ENCODE assay signal across 10 mouse cellular contexts in genomic region chr5:145115736-145116135, GRCm38 (mm10). TPM values are rescaled to one million over a fixed set of nuclear protein-coding genes. Genes with fewer than 3 reads are reported as not detected.
DNase-seq lines count a peak whose midpoint lies in the region; ATAC-seq and TF ChIP-seq lines count a peak whose summit lies in the region.
"Had no signal": no experiment of that assay in that cellular context is flagged by ENCODE, and none has a peak within 500 bp of the region (broad histone marks: within the 10 kb centered on the region; RNA-seq: fewer than 3 reads in every experiment).

No protein-coding gene starts in this region.

- H3K4me3 ChIP-seq in heart, embryonic 15.5 days = peak overlapping the region; percentile 87
- no peak overlapping the region for H3K4me3 ChIP-seq in midbrain, embryonic 11.5 days (ENCODE audit: low read depth, low read length)
- H3K4me3 ChIP-seq in midbrain, embryonic 10.5 days = no peak overlapping the region
- H3K4me3 ChIP-seq in intestine, postnatal 0 days (ENCODE audit: low read depth, low read length) = peak overlapping the region; percentile 89; the same call in 1 of the 2 replicates
- H3K4me3 ChIP-seq in stomach, embryonic 15.5 days (replicated peaks) = peak overlapping the region; percentile 16
- no peak overlapping the region for H3K4me3 ChIP-seq in forebrain, embryonic 16.5 days (replicated peaks; ENCODE audit: low read length)

- intact Hi-C loops in heart, postnatal 25 days (cut with DNase I) = loop anchor here (2.0 kb wide), 1 partner anchor 33 kb away; the partner anchor contains the start of gene Arpc1a

- H3K4me1 ChIP-seq in heart, embryonic 15.5 days (replicated peaks) = peaks cover 39% of the 10 kb centered on the region
- H3K4me1 ChIP-seq in midbrain, embryonic 11.5 days (ENCODE audit: control insufficient read depth, insufficient read depth, low read length) = no peaks in the 10 kb centered on the region
- peaks cover 14% of the 10 kb centered on the region for H3K4me1 ChIP-seq in midbrain, embryonic 10.5 days
- peaks cover 6% of the 10 kb centered on the region; the same call in 1 of the 2 replicates for H3K4me1 ChIP-seq in intestine, postnatal 0 days (replicated peaks; ENCODE audit: control insufficient read depth, insufficient read depth, low read length)
- peaks cover 23% of the 10 kb centered on the region for H3K4me1 ChIP-seq in stomach, embryonic 15.5 days
- H3K4me1 ChIP-seq in forebrain, embryonic 16.5 days (replicated peaks; ENCODE audit: control insufficient read depth, insufficient read depth, low read length) = peaks cover 12% of the 10 kb centered on the region

- no peak for DNase-seq in heart, postnatal 25 days (ENCODE audit: low spot score)
- peak; percentile 70 for DNase-seq in midbrain, embryonic 11.5 days (ENCODE audit: low spot score, missing footprints)
- no peak for DNase-seq in midbrain, embryonic 10.5 days (ENCODE audit: low spot score)
- DNase-seq in urinary bladder, adult 2 months (ENCODE audit: low spot score) = no peak

- peak overlapping the region; percentile 86 for H3K27ac ChIP-seq in heart, embryonic 15.5 days
- H3K27ac ChIP-seq in midbrain, embryonic 11.5 days (ENCODE audit: low read depth, low read length) = no peak overlapping the region
- H3K27ac ChIP-seq in midbrain, embryonic 10.5 days (replicated peaks) = no peak overlapping the region
- peak overlapping the region; percentile 94 for H3K27ac ChIP-seq in intestine, postnatal 0 days (ENCODE audit: low read depth, low read length)
- H3K27ac ChIP-seq in stomach, embryonic 15.5 days = peak overlapping the region; percentile 91
- H3K27ac ChIP-seq in forebrain, embryonic 16.5 days (ENCODE audit: low read length) = no peak overlapping the region

- H3K9ac ChIP-seq in heart, embryonic 15.5 days = no peak overlapping the region
- H3K9ac ChIP-seq in midbrain, embryonic 11.5 days (ENCODE audit: low read length) = no peak overlapping the region
- H3K9ac ChIP-seq in intestine, postnatal 0 days (ENCODE audit: low read depth, low read length) = peak overlapping the region; percentile 40; the same call in 1 of the 2 replicates
- H3K9ac ChIP-seq in stomach, embryonic 15.5 days = 0 out of 2 replicates have a peak overlapping the region, but pooled peaks have one; percentile 10
- no peak overlapping the region for H3K9ac ChIP-seq in forebrain, embryonic 16.5 days (replicated peaks; ENCODE audit: low read depth, low read length)

- 92% methylated on average over 5 of the region's 5 CpGs for WGBS in heart, embryonic 15.5 days
- 91% methylated on average over 5 of the region's 5 CpGs for WGBS in midbrain, embryonic 11.5 days
- WGBS in midbrain, embryonic 10.5 days = 98% methylated on average over 5 of the region's 5 CpGs
- 79% methylated on average over 5 of the region's 5 CpGs for WGBS in intestine, postnatal 0 days
- 83% methylated on average over 5 of the region's 5 CpGs for WGBS in stomach, embryonic 15.5 days
- WGBS in forebrain, embryonic 16.5 days = 95% methylated on average over 5 of the region's 5 CpGs

- H3K36me3 ChIP-seq in heart, embryonic 15.5 days = no peaks in the 10 kb centered on the region; the same call in 1 of the 2 replicates
- H3K36me3 ChIP-seq in midbrain, embryonic 11.5 days (ENCODE audit: control insufficient read depth, insufficient read depth, low read length) = no peaks in the 10 kb centered on the region
- H3K36me3 ChIP-seq in midbrain, embryonic 10.5 days = peaks cover 7% of the 10 kb centered on the region
- 0 out of 2 replicates have a peak, but pooled peaks cover 12% of the 10 kb centered on the region for H3K36me3 ChIP-seq in intestine, postnatal 0 days (ENCODE audit: control insufficient read depth, insufficient read depth)
- H3K36me3 ChIP-seq in stomach, embryonic 15.5 days = peaks cover 2% of the 10 kb centered on the region; the same call in 1 of the 2 replicates
- H3K36me3 ChIP-seq in forebrain, embryonic 16.5 days (ENCODE audit: control insufficient read depth, insufficient read depth) = 0 out of 2 replicates have a peak, but pooled peaks cover 2% of the 10 kb centered on the region

- H3K27me3 ChIP-seq in heart, embryonic 15.5 days = no peaks in the 10 kb centered on the region
- H3K27me3 ChIP-seq in midbrain, embryonic 11.5 days (ENCODE audit: control insufficient read depth, insufficient read depth, low read length) = peaks cover 12% of the 10 kb centered on the region
- peaks cover 32% of the 10 kb centered on the region for H3K27me3 ChIP-seq in midbrain, embryonic 10.5 days (ENCODE audit: low read depth, poor library complexity, severe bottlenecking)
- H3K27me3 ChIP-seq in intestine, postnatal 0 days (replicated peaks; ENCODE audit: control insufficient read depth, insufficient read depth, low read length) = no peaks in the 10 kb centered on the region
- H3K27me3 ChIP-seq in stomach, embryonic 15.5 days (replicated peaks) = no peaks in the 10 kb centered on the region
- 0 out of 2 replicates have a peak, but pooled peaks cover 4% of the 10 kb centered on the region for H3K27me3 ChIP-seq in forebrain, embryonic 16.5 days (replicated peaks; ENCODE audit: control insufficient read depth, insufficient read depth, low read length)

- no peak for ATAC-seq in heart, embryonic 15.5 days (replicated peaks; ENCODE audit: insufficient number of reproducible peaks, insufficient read depth, low FRiP score, low read depth)
- no peak for ATAC-seq in midbrain, embryonic 11.5 days (ENCODE audit: low FRiP score)
- ATAC-seq in intestine, postnatal 0 days = no peak
- ATAC-seq in stomach, embryonic 15.5 days (ENCODE audit: insufficient read depth, low FRiP score, low read depth) = no peak
- no peak for ATAC-seq in forebrain, embryonic 16.5 days
- ATAC-seq: hindbrain, embryonic 16.5 days had no signal

- peak overlapping the region; percentile 95 for H3K4me2 ChIP-seq in heart, embryonic 15.5 days
- no peak overlapping the region for H3K4me2 ChIP-seq in midbrain, embryonic 11.5 days
- H3K4me2 ChIP-seq in intestine, postnatal 0 days (replicated peaks; ENCODE audit: low read depth) = peak overlapping the region; percentile 79
- peak overlapping the region; percentile 90 for H3K4me2 ChIP-seq in stomach, embryonic 15.5 days
- no peak overlapping the region for H3K4me2 ChIP-seq in forebrain, embryonic 16.5 days (ENCODE audit: low read length)

- TF ChIP-seq CTCF in intestine, postnatal 0 days (IDR thresholded peaks at IDR 0.05; ENCODE audit: low read depth) = no peak

- H3K9me3 ChIP-seq in heart, embryonic 15.5 days (replicated peaks) = no peaks in the 10 kb centered on the region
- H3K9me3 ChIP-seq in midbrain, embryonic 11.5 days (ENCODE audit: control insufficient read depth, low read length) = no peaks in the 10 kb centered on the region
- peaks cover 7% of the 10 kb centered on the region; the same call in 1 of the 2 replicates for H3K9me3 ChIP-seq in midbrain, embryonic 10.5 days (replicated peaks)
- H3K9me3 ChIP-seq in intestine, postnatal 0 days (ENCODE audit: control insufficient read depth) = no peaks in the 10 kb centered on the region
- no peaks in the 10 kb centered on the region for H3K9me3 ChIP-seq in stomach, embryonic 15.5 days
- H3K9me3 ChIP-seq in forebrain, embryonic 16.5 days (ENCODE audit: control insufficient read depth, low read length) = no peaks in the 10 kb centered on the region

RNA-seq across cellular contexts. Expression of gene Arpc1b, which starts 1.7 kb away (rescaled TPM):
- 214 and 308 TPM in 2 replicates for polyA plus RNA-seq in heart, embryonic 15.5 days (2015; fragmentation: Nextera tagmentation; extraction: Ambion mirVana)
- 10 to 100 TPM; 75.3 to 85.4 TPM for total RNA-seq in heart, postnatal 25 days (2021)
- 44.3 and 48.3 TPM in 2 replicates for polyA plus RNA-seq in midbrain, embryonic 11.5 days (2014; fragmentation: Nextera tagmentation; extraction: Ambion mirVana)
- 105 and 109 TPM in 2 replicates for polyA plus RNA-seq in midbrain, embryonic 10.5 days (2016; fragmentation: Nextera tagmentation; extraction: Ambion mirVana)
- 573 and 610 TPM in 2 replicates for polyA plus RNA-seq in intestine, postnatal 0 days (2015; fragmentation: Nextera tagmentation; extraction: Ambion mirVana)
- polyA plus RNA-seq in stomach, embryonic 15.5 days (2015; fragmentation: Nextera tagmentation; extraction: Ambion mirVana) = 393 and 405 TPM in 2 replicates
- polyA plus RNA-seq in forebrain, embryonic 16.5 days (2015; fragmentation: Nextera tagmentation; extraction: Ambion mirVana) = 62.2 and 63.7 TPM in 2 replicates
- polyA plus RNA-seq in urinary bladder, adult 2 months (2012; rRNA removed) = 410 and 483 TPM in 2 replicates

RNA-seq across cellular contexts. Expression of gene Pdap1, which starts 24.3 kb away (rescaled TPM):
- 52.1 and 65.4 TPM in 2 replicates for polyA plus RNA-seq in heart, embryonic 15.5 days (2015; fragmentation: Nextera tagmentation; extraction: Ambion mirVana)
- total RNA-seq in heart, postnatal 25 days (2021) = 10 to 100 TPM; 37.8 to 40.3 TPM
- 124 and 131 TPM in 2 replicates for polyA plus RNA-seq in midbrain, embryonic 11.5 days (2014; fragmentation: Nextera tagmentation; extraction: Ambion mirVana)
- 128 and 134 TPM in 2 replicates for polyA plus RNA-seq in midbrain, embryonic 10.5 days (2016; fragmentation: Nextera tagmentation; extraction: Ambion mirVana)
- 49.4 and 55.5 TPM in 2 replicates for polyA plus RNA-seq in intestine, postnatal 0 days (2015; fragmentation: Nextera tagmentation; extraction: Ambion mirVana)
- polyA plus RNA-seq in stomach, embryonic 15.5 days (2015; fragmentation: Nextera tagmentation; extraction: Ambion mirVana) = 90.9 and 91.1 TPM in 2 replicates
- 93.1 and 96.3 TPM in 2 replicates for polyA plus RNA-seq in forebrain, embryonic 16.5 days (2015; fragmentation: Nextera tagmentation; extraction: Ambion mirVana)
- 51.4 and 62.5 TPM in 2 replicates for polyA plus RNA-seq in urinary bladder, adult 2 months (2012; rRNA removed)

RNA-seq across cellular contexts. Expression of gene Bud31, which starts 24.4 kb away (rescaled TPM):
- polyA plus RNA-seq in heart, embryonic 15.5 days (2015; fragmentation: Nextera tagmentation; extraction: Ambion mirVana) = 113 and 116 TPM in 2 replicates
- total RNA-seq in heart, postnatal 25 days (2021) = 10 to 100 TPM; 53.5 to 62.6 TPM
- polyA plus RNA-seq in midbrain, embryonic 11.5 days (2014; fragmentation: Nextera tagmentation; extraction: Ambion mirVana) = 276 and 283 TPM in 2 replicates
- polyA plus RNA-seq in midbrain, embryonic 10.5 days (2016; fragmentation: Nextera tagmentation; extraction: Ambion mirVana) = 234 and 244 TPM in 2 replicates
- polyA plus RNA-seq in intestine, postnatal 0 days (2015; fragmentation: Nextera tagmentation; extraction: Ambion mirVana) = 155 and 160 TPM in 2 replicates
- polyA plus RNA-seq in stomach, embryonic 15.5 days (2015; fragmentation: Nextera tagmentation; extraction: Ambion mirVana) = 175 TPM in 2 replicates
- polyA plus RNA-seq in forebrain, embryonic 16.5 days (2015; fragmentation: Nextera tagmentation; extraction: Ambion mirVana) = 190 and 196 TPM in 2 replicates
- polyA plus RNA-seq in urinary bladder, adult 2 months (2012; rRNA removed) = 80.5 and 98.6 TPM in 2 replicates

RNA-seq across cellular contexts. Expression of gene Kpna7, which starts 31.9 kb away (rescaled TPM):
- not detected in 2 replicates for polyA plus RNA-seq in heart, embryonic 15.5 days (2015; fragmentation: Nextera tagmentation; extraction: Ambion mirVana)
- not detected for total RNA-seq in heart, postnatal 25 days (2021)
- not detected in 2 replicates for polyA plus RNA-seq in midbrain, embryonic 11.5 days (2014; fragmentation: Nextera tagmentation; extraction: Ambion mirVana)
- polyA plus RNA-seq in midbrain, embryonic 10.5 days (2016; fragmentation: Nextera tagmentation; extraction: Ambion mirVana) = not detected in 2 replicates
- polyA plus RNA-seq in intestine, postnatal 0 days (2015; fragmentation: Nextera tagmentation; extraction: Ambion mirVana) = 0.08 and 0.13 TPM in 2 replicates
- polyA plus RNA-seq in stomach, embryonic 15.5 days (2015; fragmentation: Nextera tagmentation; extraction: Ambion mirVana) = 0.18 and 0.52 TPM in 2 replicates
- polyA plus RNA-seq in forebrain, embryonic 16.5 days (2015; fragmentation: Nextera tagmentation; extraction: Ambion mirVana) = not detected in 2 replicates
- polyA plus RNA-seq in urinary bladder, adult 2 months (2012; rRNA removed) = not detected in 2 replicates
- total RNA-seq: left cerebral cortex, postnatal 14 days had no signal
- polyA plus RNA-seq: hindbrain, embryonic 16.5 days had no signal

RNA-seq across cellular contexts. Expression of gene Arpc1a, which starts 32.1 kb away (rescaled TPM):
- polyA plus RNA-seq in heart, embryonic 15.5 days (2015; fragmentation: Nextera tagmentation; extraction: Ambion mirVana) = 86.8 and 96.4 TPM in 2 replicates
- 10 to 100 TPM; 56.8 to 68.1 TPM for total RNA-seq in heart, postnatal 25 days (2021)
- polyA plus RNA-seq in midbrain, embryonic 11.5 days (2014; fragmentation: Nextera tagmentation; extraction: Ambion mirVana) = 179 and 183 TPM in 2 replicates
- polyA plus RNA-seq in midbrain, embryonic 10.5 days (2016; fragmentation: Nextera tagmentation; extraction: Ambion mirVana) = 133 and 149 TPM in 2 replicates
- polyA plus RNA-seq in intestine, postnatal 0 days (2015; fragmentation: Nextera tagmentation; extraction: Ambion mirVana) = 122 and 130 TPM in 2 replicates
- polyA plus RNA-seq in stomach, embryonic 15.5 days (2015; fragmentation: Nextera tagmentation; extraction: Ambion mirVana) = 134 and 138 TPM in 2 replicates
- 247 and 259 TPM in 2 replicates for polyA plus RNA-seq in forebrain, embryonic 16.5 days (2015; fragmentation: Nextera tagmentation; extraction: Ambion mirVana)
- polyA plus RNA-seq in urinary bladder, adult 2 months (2012; rRNA removed) = 284 and 341 TPM in 2 replicates

Comparison
In these comparisons a context has a peak if more than half of its experiments do, and no peak if none do; other contexts are left out.
1. H3K27ac ChIP-seq: peak in heart, embryonic 15.5 days (single experiment), intestine, postnatal 0 days (single experiment) and stomach, embryonic 15.5 days (single experiment); none in midbrain, embryonic 11.5 days (single experiment), midbrain, embryonic 10.5 days (single experiment) and forebrain, embryonic 16.5 days (single experiment).
2. H3K4me2 ChIP-seq: peak in heart, embryonic 15.5 days (single experiment), intestine, postnatal 0 days (single experiment) and stomach, embryonic 15.5 days (single experiment); none in midbrain, embryonic 11.5 days (single experiment) and forebrain, embryonic 16.5 days (single experiment).
3. H3K4me3 ChIP-seq: peak in heart, embryonic 15.5 days (single experiment), intestine, postnatal 0 days (single experiment) and stomach, embryonic 15.5 days (single experiment); none in midbrain, embryonic 11.5 days (single experiment), midbrain, embryonic 10.5 days (single experiment) and forebrain, embryonic 16.5 days (single experiment).
4. H3K9ac ChIP-seq: peak in intestine, postnatal 0 days (single experiment) and stomach, embryonic 15.5 days (single experiment); none in heart, embryonic 15.5 days (single experiment), midbrain, embryonic 11.5 days (single experiment) and forebrain, embryonic 16.5 days (single experiment).